Mouse (Mus musculus) heart, embryonic 11.5 days (tissue): ENCODE measurements around the gene Idh3a. TPM values are rescaled to one million over a fixed set of nuclear protein-coding genes. Genes with fewer than 3 reads are reported as not detected.

Source experiments
- ATAC-seq: fragments of 200-750 bp; cut with Nextera tagmentation; replicated peaks from 2 replicates; pipeline ENCODE4 v1.8.0; 2017; ENCODE audit warnings: moderate library complexity; ENCODE audit not compliant: insufficient number of reproducible peaks, low FRiP score, low TSS enrichment
- H3K27ac ChIP-seq: fragments of 300-500 bp; sonication (generic); 2 replicates; pipeline ENCODE4 v1.5.1; 2014; ENCODE audit warnings: mild to moderate bottlenecking, low read depth, low read length
- H3K27me3 ChIP-seq: fragments of 300-500 bp; sonication (generic); 2 replicates; pipeline ENCODE4 v1.6.1; 2014; ENCODE audit warnings: mild to moderate bottlenecking, low read length, mixed read lengths; ENCODE audit not compliant: control insufficient read depth, insufficient read depth
- H3K36me3 ChIP-seq: fragments of 300-500 bp; sonication (generic); 2 replicates; pipeline ENCODE4 v1.6.1; 2014; ENCODE audit warnings: mild to moderate bottlenecking, low read length, moderate library complexity, mixed read lengths; ENCODE audit not compliant: control insufficient read depth, insufficient read depth
- H3K4me1 ChIP-seq: fragments of 300-500 bp; sonication (generic); 2 replicates; pipeline ENCODE4 v1.6.1; 2014; ENCODE audit warnings: low read length; ENCODE audit not compliant: control insufficient read depth, insufficient read depth
- H3K4me2 ChIP-seq: fragments of 300-500 bp; sonication (generic); 2 replicates; pipeline ENCODE4 v1.6.1; 2014; ENCODE audit warnings: mild to moderate bottlenecking, moderate library complexity
- H3K4me3 ChIP-seq: fragments of 300-500 bp; sonication (generic); 2 replicates; pipeline ENCODE4 v1.5.1; 2014; ENCODE audit warnings: low read depth, low read length
- H3K9ac ChIP-seq: fragments of 300-500 bp; sonication (generic); 2 replicates; pipeline ENCODE4 v1.6.1; 2014; ENCODE audit warnings: mild to moderate bottlenecking, low read depth, low read length, moderate library complexity
- H3K9me3 ChIP-seq: fragments of 300-500 bp; sonication (generic); replicated peaks from 2 replicates; pipeline ENCODE4 v1.6.1; 2016; ENCODE audit warnings: low read length; ENCODE audit not compliant: control insufficient read depth
- WGBS: fragments of 180-500 bp; shearing (Covaris S2); extraction: QIAGEN DNeasy Blood & Tissue Kit; methylation state at CpG from one replicate; pipeline ENCODE4 v1.1.7; 2014; ENCODE audit not compliant: insufficient replicate concordance; 5-methylcytosine and 5-hydroxymethylcytosine counted together
- polyA plus RNA-seq: library from polyadenylated mRNA; unstranded; fragments of >200 nt; fragmentation: Nextera tagmentation; extraction: Ambion mirVana; gene quantifications from 2 replicates; pipeline ENCODE4 v1.2.1, GENCODE M21; 2014

Gene Idh3a
- polyA plus RNA-seq, 1 experiment from 2014 or later = 441 TPM

DNA sequence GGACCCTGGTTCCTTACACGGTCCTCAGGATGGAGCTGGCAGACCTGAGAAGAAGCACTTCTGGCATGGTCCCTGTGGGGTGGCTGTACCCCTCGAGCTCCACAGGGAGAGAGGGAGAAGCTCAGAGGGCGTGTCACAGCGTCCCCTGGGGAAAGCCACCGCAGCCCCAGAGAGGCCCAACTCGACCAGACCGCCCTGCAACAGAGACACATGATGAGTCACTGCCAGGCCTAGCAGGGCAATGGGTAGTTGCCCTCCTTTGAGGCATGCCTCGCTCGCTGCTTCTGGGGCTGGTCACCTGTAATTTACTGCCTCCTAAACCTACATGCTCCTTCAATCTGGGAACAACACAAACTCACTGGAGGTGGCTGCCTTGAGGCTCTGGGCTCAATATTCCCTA, 60.1 kb downstream of the Idh3a start:
- WGBS = 86% methylated on average over 9 of the region's 9 CpGs
- no peak overlapping the region for H3K27ac ChIP-seq
- H3K4me1 ChIP-seq = no peaks in the 10 kb centered on the region
- H3K27me3 ChIP-seq = no peaks in the 10 kb centered on the region
- no peaks in the 10 kb centered on the region for H3K9me3 ChIP-seq
- no peak overlapping the region for H3K4me2 ChIP-seq
- no peaks in the 10 kb centered on the region for H3K36me3 ChIP-seq
- H3K4me3 ChIP-seq = no peak overlapping the region
- no peak overlapping the region for H3K9ac ChIP-seq
- ATAC-seq = no peak

DNA sequence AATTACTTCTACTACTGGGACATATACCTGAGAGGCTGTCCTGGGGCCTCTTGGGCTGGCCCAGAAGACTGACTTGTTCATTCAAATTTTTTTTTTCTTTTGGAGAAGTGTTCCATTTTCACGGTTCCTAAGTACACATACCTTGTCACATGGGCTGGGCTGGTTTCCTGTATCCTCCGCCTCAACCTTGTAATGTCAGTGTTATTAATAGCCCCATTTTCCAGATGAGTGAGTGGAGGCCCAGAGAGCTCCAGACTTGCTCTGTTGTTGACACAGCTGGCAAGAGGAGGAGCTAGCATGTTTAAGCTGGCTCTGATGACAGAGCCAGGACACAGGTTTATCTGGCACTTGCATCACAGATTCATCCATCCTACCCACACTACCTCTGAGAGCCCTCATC, 61.3 kb downstream of the Idh3a start:
- Histone ChIP-seq H3K27me3 (no peaks in the 10 kb centered on the region), H3K4me2 (no peak overlapping the region), H3K9me3 (no peaks in the 10 kb centered on the region), H3K4me3 (no peak overlapping the region), H3K9ac (no peak overlapping the region), H3K27ac (no peak overlapping the region), H3K36me3 (no peaks in the 10 kb centered on the region), H3K4me1 (no peaks in the 10 kb centered on the region)
- 59% methylated on average over 2 of the region's 2 CpGs for WGBS
- no peak for ATAC-seq

DNA sequence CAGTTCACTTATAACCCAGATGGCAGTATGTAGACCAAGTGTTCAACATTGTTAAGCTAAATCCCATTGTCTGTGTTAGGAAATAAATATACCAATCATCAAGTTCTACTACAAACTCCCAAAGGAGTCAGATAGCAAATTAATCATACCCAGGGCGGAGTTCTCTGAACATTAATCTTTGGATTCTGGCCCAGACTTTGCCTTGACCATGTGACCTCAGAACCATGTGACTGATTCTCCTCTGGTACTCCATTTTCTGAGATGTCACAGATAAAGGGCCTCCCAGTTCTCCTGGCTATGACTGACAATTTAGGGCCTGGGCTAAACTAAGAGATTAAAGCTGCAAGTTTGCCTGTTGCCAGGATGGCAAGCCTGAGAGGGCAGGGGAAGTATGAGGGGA, 63.2 kb downstream of the Idh3a start:
- Histone ChIP-seq H3K9ac (no peak overlapping the region), H3K27me3 (no peaks in the 10 kb centered on the region), H3K9me3 (no peaks in the 10 kb centered on the region), H3K4me1 (no peaks in the 10 kb centered on the region), H3K4me2 (no peak overlapping the region), H3K36me3 (no peaks in the 10 kb centered on the region), H3K27ac (no peak overlapping the region), H3K4me3 (no peak overlapping the region)
- ATAC-seq = no peak
- 95% methylated on average over 1 of the region's 1 CpGs for WGBS

DNA sequence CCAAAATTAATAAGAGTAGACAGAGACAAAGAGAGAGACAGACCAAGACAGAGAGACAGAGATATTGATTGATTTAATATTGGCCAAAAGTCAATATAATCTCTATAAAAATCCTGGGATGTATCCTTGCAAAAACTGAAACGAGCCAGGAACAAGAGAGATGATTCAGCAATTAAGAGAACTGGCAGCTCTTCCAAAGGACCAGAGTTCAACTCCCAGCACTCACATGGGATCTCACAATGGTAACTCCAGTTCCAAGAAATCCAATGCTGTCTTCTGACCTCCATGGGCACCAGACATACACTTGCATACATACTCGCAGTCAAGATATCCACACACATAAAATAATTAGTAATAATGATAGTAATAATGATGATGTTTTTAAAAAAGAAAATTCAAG, 66.6 kb downstream of the Idh3a start:
- ATAC-seq = no peak
- H3K27me3 ChIP-seq = no peaks in the 10 kb centered on the region
- no peak overlapping the region for H3K4me2 ChIP-seq
- H3K27ac ChIP-seq = no peak overlapping the region
- H3K4me3 ChIP-seq = no peak overlapping the region
- no peak overlapping the region for H3K9ac ChIP-seq
- H3K4me1 ChIP-seq = no peaks in the 10 kb centered on the region
- WGBS = 69% methylated on average over 2 of the region's 2 CpGs
- H3K36me3 ChIP-seq = no peaks in the 10 kb centered on the region
- no peaks in the 10 kb centered on the region for H3K9me3 ChIP-seq

Other genes starting within 250 kb of the Idh3a start
- gene Dmxl2, start 84.7 kb upstream of the Idh3a start, polyA plus RNA-seq = 7.6 and 12.5 TPM in 2 replicates
- not detected in 2 replicates for gene Sh2d7, start 47.4 kb upstream of the Idh3a start, polyA plus RNA-seq
- 6.1 TPM in 2 replicates for gene Cib2, start 26.1 kb upstream of the Idh3a start, polyA plus RNA-seq
- gene Acsbg1, start 75.5 kb downstream of the Idh3a start, polyA plus RNA-seq = 0.24 and 0.36 TPM in 2 replicates
- 19.0 and 25.6 TPM in 2 replicates for gene Dnaja4, start 112.5 kb downstream of the Idh3a start, polyA plus RNA-seq
- gene Wdr61, start 148.2 kb downstream of the Idh3a start, polyA plus RNA-seq = 124 and 128 TPM in 2 replicates
- gene Crabp1, start 178.4 kb downstream of the Idh3a start, polyA plus RNA-seq = 50.3 and 56.9 TPM in 2 replicates